Mouse (Mus musculus) gastrocnemius, postnatal 4 days (tissue): Measurements from ENCODE around the gene Olfr325. TPM values are rescaled to one million over a fixed set of nuclear protein-coding genes. Genes with fewer than 3 reads are reported as not detected.
"Not testable (repeated sequence)": the region's sequence is repeated elsewhere in the genome, so short reads cannot be mapped to it uniquely, and the experiment has no call there.

Experiments
- DNase-seq, 2 experiments: peaks; one replicate each; pipeline ENCODE4 v3.0.0; 2021 to 2022; ENCODE audit warnings: low spot score in 2 of 2, mixed read lengths in 2 of 2
- long read RNA-seq, 2 experiments: library from polyadenylated mRNA; stranded (forward); transcript quantifications; one replicate each; pipeline ENCODE4 v2.0.0; 2021
- total RNA-seq, 2 experiments: library from RNA; stranded (reverse); gene quantifications; 2 replicates each; pipeline ENCODE4 v1.2.3; 2021

The Olfr325 gene
- total RNA-seq, result not detected
- long read RNA-seq, experiment 1, result 0 reads
- long read RNA-seq, experiment 2, result 0 reads

- DNase-seq, result no peak
Measured at GRCm38 (mm10) chr11:58577430-58577829, at the start of gene Olfr325. Gene Olfr325 (plus strand): TSS chr11:58577730.

- DNase-seq, result not testable (repeated sequence)
Measured at GRCm38 (mm10) chr11:58534736-58535135, 42.8 kb upstream of the Olfr325 start, which contains the start of gene Olfr330. Gene Olfr330 (minus strand): TSS chr11:58534836.

GRCm38 (mm10) chr11:58546322-58546721 is 31.2 kb upstream of the Olfr325 start, which contains the start of gene Olfr329-ps:
Gene Olfr329-ps (minus strand): TSS chr11:58546422.
- peak in 1 of 2 experiments; percentile 14 for DNase-seq

- peak in 1 of 2 experiments; percentile 28 for DNase-seq
Measured at GRCm38 (mm10) chr11:58555536-58555935, 22.0 kb upstream of the Olfr325 start, which contains the start of gene Olfr328. Gene Olfr328 (minus strand): TSS chr11:58555636.

GRCm38 (mm10) chr11:58570405-58570804 is 7.1 kb upstream of the Olfr325 start, which contains the start of gene Olfr224:
Gene Olfr224 (minus strand): TSS chr11:58570553.
- DNase-seq, result peak; percentile 31 to 77

- no peak for DNase-seq
Measured at GRCm38 (mm10) chr11:58578636-58579035, 1.1 kb downstream of the Olfr325 start.

- DNase-seq, result peak in 1 of 2 experiments; percentile 42
Measured at GRCm38 (mm10) chr11:58587898-58588348, 10.4 kb downstream of the Olfr325 start.

GRCm38 (mm10) chr11:58588620-58589250 is 11.2 kb downstream of the Olfr325 start:
- DNase-seq, result no peak

- DNase-seq, result no peak
Measured at GRCm38 (mm10) chr11:58594814-58595213, 17.3 kb downstream of the Olfr325 start, which contains the start of gene Olfr324. Gene Olfr324 (plus strand): TSS chr11:58595114.

- no peak for DNase-seq
Measured at GRCm38 (mm10) chr11:58597837-58598236, 20.3 kb downstream of the Olfr325 start.

GRCm38 (mm10) chr11:58602062-58602461 is 24.5 kb downstream of the Olfr325 start:
- DNase-seq, result no peak

GRCm38 (mm10) chr11:58602800-58603560 is 25.4 kb downstream of the Olfr325 start:
- no peak for DNase-seq

- DNase-seq, result no peak
Measured at GRCm38 (mm10) chr11:58604688-58605087, 27.2 kb downstream of the Olfr325 start.

- no peak for DNase-seq
Measured at GRCm38 (mm10) chr11:58605228-58605627, 27.7 kb downstream of the Olfr325 start.

- DNase-seq, result no peak
Measured at GRCm38 (mm10) chr11:58606177-58606919, 28.8 kb downstream of the Olfr325 start.

- no peak for DNase-seq
Measured at GRCm38 (mm10) chr11:58607030-58607429, 29.5 kb downstream of the Olfr325 start.

GRCm38 (mm10) chr11:58613359-58613758 is 35.8 kb downstream of the Olfr325 start:
- no peak for DNase-seq

- DNase-seq, result no peak
Measured at GRCm38 (mm10) chr11:58614526-58614925, 37.0 kb downstream of the Olfr325 start.

- DNase-seq, result no peak
Measured at GRCm38 (mm10) chr11:58615975-58616374, 38.4 kb downstream of the Olfr325 start, which contains the start of gene 2210407C18Rik. Gene 2210407C18Rik (minus strand): TSS chr11:58616075.

- no peak for DNase-seq
Measured at GRCm38 (mm10) chr11:58618369-58618768, 40.8 kb downstream of the Olfr325 start.

- no peak for DNase-seq
Measured at GRCm38 (mm10) chr11:58618793-58619192, 41.3 kb downstream of the Olfr325 start.
